10 mouse cellular contexts compared by ENCODE assay signal in genomic region chr2:7944946-7945345, GRCm38 (mm10).
DNase-seq lines count a peak whose midpoint lies in the region; TF ChIP-seq lines count a peak whose summit lies in the region.
"Had no signal": no experiment of that assay in that cellular context is flagged by ENCODE, and none has a peak within 500 bp of the region (broad histone marks: within the 10 kb centered on the region; RNA-seq: fewer than 3 reads in every experiment).

No protein-coding gene starts in this region.

- H3K36me3 ChIP-seq in heart, adult 2 months (ENCODE audit: control insufficient read depth, insufficient read depth, low read length): no peaks in the 10 kb centered on the region
- no peaks in the 10 kb centered on the region for H3K36me3 ChIP-seq in heart, embryonic 10.5 days
- H3K36me3 ChIP-seq in ES-E14 (ENCODE audit: control insufficient read depth, insufficient read depth, low read length, poor library complexity, severe bottlenecking): no peaks in the 10 kb centered on the region
- H3K36me3 ChIP-seq: embryonic facial prominence, embryonic 12.5 days had no signal

- H3K27me3 ChIP-seq in heart, adult 2 months (ENCODE audit: control insufficient read depth, insufficient read depth, low read length): no peaks in the 10 kb centered on the region
- H3K27me3 ChIP-seq in heart, embryonic 10.5 days (ENCODE audit: insufficient read depth, poor library complexity, severe bottlenecking): no peaks in the 10 kb centered on the region
- H3K27me3 ChIP-seq: embryonic facial prominence, embryonic 12.5 days had no signal

- no peak overlapping the region for H3K27ac ChIP-seq in heart, adult 2 months
- H3K27ac ChIP-seq in heart, embryonic 10.5 days: no peak overlapping the region
- no peak overlapping the region for H3K27ac ChIP-seq in ES-E14 (ENCODE audit: insufficient read depth, low read depth, low read length, poor library complexity, severe bottlenecking)
- H3K27ac ChIP-seq: embryonic facial prominence, embryonic 12.5 days had no signal

- no peak overlapping the region for H3K9ac ChIP-seq in heart, adult 2 months (ENCODE audit: low read depth, low read length)
- no peak overlapping the region for H3K9ac ChIP-seq in ES-E14 (ENCODE audit: insufficient read depth, low read depth, low read length, poor library complexity, severe bottlenecking)
- H3K9ac ChIP-seq: embryonic facial prominence, embryonic 12.5 days had no signal

- in situ Hi-C loops in ES-E14 (cut with MboI; ENCODE audit: low sequenced_read_pairs in 2 of 2, unreplicated experiment in 2 of 2): no loop called here

- no peak overlapping the region for H3K4me3 ChIP-seq in heart, adult 2 months
- no peak overlapping the region for H3K4me3 ChIP-seq in heart, embryonic 10.5 days
- H3K4me3 ChIP-seq in ES-E14 (ENCODE audit: insufficient read depth in 1 of 2, low read depth in 1 of 2, low read length in 2 of 2, poor library complexity in 1 of 2, severe bottlenecking in 1 of 2): no peak overlapping the region
- H3K4me3 ChIP-seq: embryonic facial prominence, embryonic 12.5 days had no signal

- TF ChIP-seq EP300 in heart, adult 2 months (IDR thresholded peaks at IDR 0.05; ENCODE audit: insufficient read depth, low read depth, low read length): no peak

- H3K9me3 ChIP-seq in heart, embryonic 10.5 days: no peaks in the 10 kb centered on the region
- H3K9me3 ChIP-seq in ES-E14 (ENCODE audit: control insufficient read depth, insufficient read depth, low read depth, low read length): no peaks in the 10 kb centered on the region
- H3K9me3 ChIP-seq: embryonic facial prominence, embryonic 12.5 days had no signal

- peak; percentile 19 for TF ChIP-seq CTCF in heart, adult 2 months (IDR thresholded peaks at IDR 0.05)

- H3K4me1 ChIP-seq in heart, adult 2 months (ENCODE audit: control insufficient read depth, insufficient read depth, low read length): no peaks in the 10 kb centered on the region
- H3K4me1 ChIP-seq in heart, embryonic 10.5 days: peaks cover 5% of the 10 kb centered on the region; the same call in 1 of the 2 replicates
- no peaks in the 10 kb centered on the region for H3K4me1 ChIP-seq in ES-E14 (ENCODE audit: control insufficient read depth in 2 of 2, insufficient read depth in 2 of 2, low read length in 2 of 2, poor library complexity in 1 of 2)
- H3K4me1 ChIP-seq: embryonic facial prominence, embryonic 12.5 days had no signal

- intact Hi-C loops in heart, adult 2 months (cut with DNase I): no loop called here
- intact Hi-C loops in left cerebral cortex, postnatal 36 days (cut with DNase I): no loop called here

- DNase-seq in heart, adult 2 months: peak in 1 of 2 experiments; percentile 6
- DNase-seq in heart, embryonic 10.5 days (ENCODE audit: low spot score): no peak
- DNase-seq in ES-E14 (ENCODE audit: low read depth, low spot score): peak; percentile 13
- DNase-seq in embryo, embryonic 10.5 days (ENCODE audit: low spot score): peak; percentile 13
- peak; percentile 33 to 35 for DNase-seq in left cerebral cortex, postnatal 36 days (ENCODE audit: low spot score in 2 of 2)
- no peak for DNase-seq in neural tube, embryonic 10.5 days (ENCODE audit: extremely low spot score, low spot score)
- DNase-seq in adrenal gland, postnatal 36 days: no peak
- no peak for DNase-seq in adrenal gland, adult (ENCODE audit: inconsistent age in 2 of 2, low spot score in 1 of 2)
- DNase-seq: kidney, postnatal 25 days had no signal

- H3K79me2 ChIP-seq in heart, adult 2 months (replicated peaks; ENCODE audit: control insufficient read depth, insufficient read depth, low read length): no peaks in the 10 kb centered on the region

- WGBS in heart, adult 2 months: 66% methylated on average over 2 of the region's 2 CpGs
- 48% methylated on average over 2 of the region's 2 CpGs for WGBS in heart, embryonic 10.5 days

- TF ChIP-seq POLR2A in heart, adult 2 months (IDR thresholded peaks at IDR 0.05; ENCODE audit: insufficient read depth, low read depth, low read length): no peak

TF ChIP-seq in ES-E14, 5 proteins besides CTCF, POLR2A, EP300 and RAD21:
- TF ChIP-seq ZC3H11A (IDR thresholded peaks at IDR 0.05; ENCODE audit: borderline replicate concordance, low read depth, low read length): no peak
- TF ChIP-seq CHD2 (IDR thresholded peaks at IDR 0.05; ENCODE audit: low read depth, low read length): no peak
- TF ChIP-seq ZNF384 (IDR thresholded peaks at IDR 0.05; ENCODE audit: low read depth, low read length): no peak
- no peak for TF ChIP-seq MAFK (IDR thresholded peaks at IDR 0.05; ENCODE audit: insufficient read depth, low read depth, low read length)
- TF ChIP-seq HCFC1 (IDR thresholded peaks at IDR 0.05; ENCODE audit: borderline replicate concordance, insufficient read depth, low read length): no peak

Comparison
In these comparisons a context has a peak if more than half of its experiments do, and no peak if none do; other contexts are left out.
1. DNase-seq: peak in ES-E14 (single experiment), embryo, embryonic 10.5 days (single experiment) and left cerebral cortex, postnatal 36 days (2 of 2); none in heart, embryonic 10.5 days (single experiment), neural tube, embryonic 10.5 days (single experiment), adrenal gland, postnatal 36 days (0 of 2) and adrenal gland, adult (0 of 2).